Mouse (Mus musculus): ENCODE measurements at regions not wholly inside any gene's neighbourhood (a gene's known extent, or its start where the extent isn't known, plus 50 kb on each side); places are given as distances from the start of the nearest gene placed in this dataset.
"Not testable (repeated sequence)": the region's sequence is repeated elsewhere in the genome, so short reads cannot be mapped to it uniquely, and the experiment has no call there.

DNA sequence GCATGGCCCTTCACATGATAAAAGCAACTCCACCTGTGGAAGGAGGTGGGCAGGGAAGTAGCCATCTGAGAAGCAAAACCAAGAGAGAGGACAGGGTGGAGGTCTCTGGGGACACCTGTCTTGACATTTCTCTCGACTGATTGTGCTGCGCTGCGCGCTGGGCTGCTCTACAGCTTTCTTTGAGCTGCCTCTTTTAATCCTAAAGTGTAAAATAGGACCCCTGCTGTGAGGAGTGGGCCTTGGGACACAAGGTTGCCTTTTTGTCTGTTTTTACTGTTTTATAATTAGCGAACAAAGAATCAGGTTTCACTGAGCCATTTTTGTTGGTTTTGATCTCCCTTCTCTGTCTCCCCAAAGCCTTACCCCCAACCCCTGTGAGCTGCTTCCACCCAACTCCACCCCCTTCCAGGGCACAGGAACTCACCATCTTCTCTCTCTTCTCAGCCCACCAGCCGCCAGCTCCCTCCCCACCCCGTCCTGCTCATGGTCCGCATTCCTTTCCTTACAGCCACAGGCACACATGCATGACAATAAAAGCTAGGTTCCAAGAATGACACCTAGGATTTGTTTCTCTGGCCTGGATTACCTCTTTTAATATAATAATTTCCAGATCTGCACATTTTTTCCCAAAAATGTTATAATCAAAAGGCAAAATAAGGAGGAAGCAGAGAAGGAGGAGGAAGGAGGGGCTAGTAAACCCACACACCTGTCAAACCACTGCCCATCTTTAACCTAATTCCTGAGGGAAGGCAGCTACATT lies 57.3 kb downstream of the Cbln4 start:
- DNase-seq = no peak
- intact Hi-C loops (cut with DNase I) = no loop called here

- intact Hi-C loops (cut with DNase I) = no loop called here
- peak; percentile 53 for DNase-seq
Observed at GRCm38 (mm10) chr2:171969311-171969905, 73.9 kb downstream of the Cbln4 start.

DNA sequence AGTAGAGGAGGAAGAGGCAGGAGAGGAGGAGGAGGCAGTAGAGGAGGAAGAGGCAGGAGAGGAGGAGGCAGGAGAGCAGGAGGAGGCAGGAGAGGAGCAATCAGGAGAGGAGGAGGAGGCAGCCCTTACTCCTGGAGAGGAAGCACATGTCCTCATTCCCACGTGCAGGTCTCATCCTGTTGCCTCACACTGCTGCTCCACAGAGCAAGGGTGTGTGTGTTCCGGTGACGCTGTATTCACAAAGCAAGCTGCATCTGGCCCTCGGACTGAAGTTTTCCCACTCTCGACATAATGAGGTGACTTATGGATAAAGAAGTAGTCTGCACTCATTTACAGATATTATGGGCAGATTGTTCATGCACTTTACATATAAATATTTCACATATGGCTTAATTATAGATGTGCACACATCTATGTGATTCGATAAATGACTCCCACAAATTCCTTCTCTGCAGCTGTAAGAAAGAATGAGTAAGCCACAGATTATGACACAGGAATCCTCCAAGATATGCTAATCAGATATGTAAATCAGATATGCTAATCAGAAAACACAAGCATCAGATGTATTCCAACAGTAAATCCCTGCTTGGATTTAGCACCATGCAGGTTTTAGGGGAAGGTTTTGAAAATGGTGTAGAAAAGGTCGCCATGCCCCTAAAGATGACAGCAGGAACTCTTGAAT lies 96.6 kb downstream of the Cbln4 start:
- intact Hi-C loops (cut with DNase I) = no loop called here
- DNase-seq = no peak

GRCm38 (mm10) chr2:171942671-171943070 lies 100.6 kb downstream of the Cbln4 start:
- peak; percentile 90 for DNase-seq
- intact Hi-C loops (cut with DNase I) = no loop called here

DNA sequence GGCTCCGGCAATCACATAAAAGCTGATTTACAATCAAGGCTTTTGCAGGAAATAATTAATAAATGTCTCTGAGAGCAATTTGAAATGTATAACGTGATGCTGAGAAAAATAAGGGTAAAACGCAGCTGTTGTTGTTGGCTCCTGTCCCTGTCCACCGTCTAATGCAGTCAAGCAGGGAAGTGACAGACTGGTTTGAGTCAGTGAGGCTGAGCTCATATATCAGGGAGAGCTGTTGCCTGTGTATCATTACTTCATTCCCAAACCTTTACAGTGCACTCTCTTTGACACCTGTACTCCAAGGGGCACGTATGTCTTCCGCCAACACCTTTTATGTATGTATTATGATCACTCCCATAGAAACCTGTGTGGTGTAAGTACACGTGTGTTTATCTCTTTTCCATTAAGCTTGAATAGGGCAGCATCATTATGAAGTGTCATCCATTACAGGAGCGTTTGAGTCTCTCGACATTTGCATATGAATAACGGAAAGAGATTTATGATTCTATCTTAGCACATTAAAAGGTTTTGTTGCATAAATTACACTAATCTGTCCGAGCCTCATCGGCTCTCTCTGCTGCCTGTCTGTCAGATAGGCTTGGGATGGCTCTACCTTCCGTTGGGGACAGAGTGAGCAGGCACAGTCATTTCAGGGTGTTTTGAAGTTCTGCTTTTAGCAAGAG lies 107.5 kb downstream of the Cbln4 start:
- intact Hi-C loops (cut with DNase I) = no loop called here
- peak; percentile 10 for DNase-seq

DNA sequence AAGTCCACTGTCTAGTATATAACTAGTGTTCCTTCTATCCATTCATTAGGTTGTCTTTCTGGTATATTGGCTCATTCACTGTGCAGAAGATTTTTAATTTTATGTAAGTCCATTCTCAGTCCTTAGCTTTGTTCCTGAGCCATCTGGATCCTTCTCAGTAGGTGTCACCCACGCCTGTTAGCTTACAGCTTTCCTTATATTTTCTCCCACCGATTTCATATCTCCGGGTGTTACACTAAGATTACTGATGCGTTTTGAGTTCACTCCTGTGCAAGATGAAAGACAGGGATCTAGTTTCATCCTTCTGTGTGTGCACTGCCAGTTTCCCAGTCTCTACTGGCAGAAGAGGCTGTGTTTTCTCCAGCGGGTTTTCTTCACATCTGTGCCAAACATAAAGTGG lies 122.3 kb downstream of the Cbln4 start:
- DNase-seq = no peak
- intact Hi-C loops (cut with DNase I) = no loop called here

DNA sequence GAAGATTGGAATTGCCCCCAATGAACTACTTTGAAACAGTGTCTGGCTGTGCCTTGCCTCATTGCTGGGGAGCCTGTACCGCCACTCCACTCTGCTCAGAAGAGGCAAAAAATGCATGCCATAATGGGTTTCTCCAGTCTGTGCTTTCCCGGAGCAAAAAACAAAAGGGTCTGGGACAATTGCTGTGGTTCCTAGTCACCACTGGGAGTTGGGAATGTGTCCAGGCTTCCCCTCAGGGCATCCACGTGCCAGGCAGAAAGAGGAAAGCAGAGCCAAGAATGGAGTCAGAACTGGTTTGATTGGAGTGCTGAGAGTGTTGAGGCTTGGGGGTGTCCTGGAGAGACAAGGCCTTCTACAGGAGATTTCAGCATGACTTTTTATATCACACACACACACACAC lies 156.0 kb downstream of the Cbln4 start:
- peak; percentile 60 for DNase-seq
- intact Hi-C loops (cut with DNase I) = no loop called here

DNA sequence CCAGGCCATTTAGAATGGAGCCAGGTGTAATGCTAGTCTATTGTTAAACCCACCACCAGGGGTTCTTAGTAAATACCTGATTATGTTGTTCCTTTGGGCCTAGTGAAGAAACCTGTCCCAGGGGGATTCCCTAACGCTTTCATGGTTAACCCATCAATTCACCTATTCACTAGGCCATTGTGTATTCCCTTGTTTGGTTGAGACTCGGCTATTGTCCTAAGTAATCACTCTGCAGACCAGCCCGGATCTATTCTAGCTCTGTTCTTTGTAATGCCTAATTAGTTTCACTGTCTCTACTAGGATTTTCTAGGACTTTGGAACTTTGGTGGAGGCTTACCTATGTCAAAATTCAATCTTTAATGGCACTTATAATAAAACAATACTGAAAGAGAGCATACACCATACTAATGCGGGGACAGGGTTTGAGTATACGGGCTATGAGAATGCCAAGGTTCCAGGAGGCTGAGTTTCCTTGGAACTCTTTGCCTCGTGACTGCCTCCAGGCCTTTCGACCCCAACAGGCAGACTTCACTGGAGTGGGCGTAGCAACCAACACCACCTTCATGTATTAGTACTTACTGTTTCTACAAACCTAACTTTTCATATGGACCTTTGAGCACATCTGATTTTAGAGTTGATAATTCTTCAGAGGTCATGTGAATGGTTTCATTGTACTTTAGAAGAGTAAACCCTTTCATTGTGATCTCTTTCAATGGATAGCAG lies 163.9 kb downstream of the Cbln4 start:
- intact Hi-C loops (cut with DNase I); DNase-seq: not testable (repeated sequence)

DNA sequence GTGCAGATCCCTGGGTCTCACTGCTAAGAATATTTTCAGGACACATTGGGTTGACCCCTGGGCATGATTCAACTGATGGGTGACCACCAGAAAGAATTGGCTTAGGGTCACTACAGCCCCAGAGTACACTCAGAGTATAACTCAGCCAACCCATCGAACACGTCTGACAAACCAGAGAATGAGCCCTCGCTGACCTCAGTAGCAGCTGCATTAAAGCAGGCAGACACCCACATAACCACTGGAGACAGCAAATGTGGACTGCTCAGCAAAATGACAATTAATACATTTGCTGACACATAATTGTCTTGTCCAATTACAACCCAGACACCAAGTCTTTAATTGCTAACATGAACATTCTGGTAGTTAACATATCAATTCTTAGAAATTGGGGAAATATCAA lies 175.7 kb downstream of the Cbln4 start:
- DNase-seq = no peak
- intact Hi-C loops (cut with DNase I) = no loop called here

- intact Hi-C loops (cut with DNase I) = no loop called here
- DNase-seq = no peak
Observed at GRCm38 (mm10) chr2:171864376-171864965, 178.8 kb downstream of the Cbln4 start.

DNA sequence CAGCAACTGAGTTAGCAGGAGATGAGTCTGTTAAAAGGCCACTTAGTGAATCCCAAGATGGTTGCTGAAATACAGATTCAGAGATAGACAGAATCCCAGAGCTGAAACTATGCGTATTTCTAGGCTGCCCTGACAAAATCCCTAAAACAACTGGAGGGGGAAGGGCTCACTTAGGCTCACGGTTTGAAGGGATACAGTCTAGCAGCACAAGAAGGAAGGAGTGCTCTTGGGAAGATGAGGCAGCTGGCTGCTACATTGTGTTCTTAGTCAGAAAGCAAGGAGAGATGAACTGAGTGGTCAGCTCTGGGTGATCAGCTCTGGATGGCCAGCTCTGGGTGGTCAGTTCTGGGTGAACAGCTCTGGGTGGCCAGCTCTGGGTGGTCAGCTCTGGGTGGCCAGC lies 180.6 kb downstream of the Cbln4 start:
- intact Hi-C loops (cut with DNase I) = no loop called here
- no peak for DNase-seq

DNA sequence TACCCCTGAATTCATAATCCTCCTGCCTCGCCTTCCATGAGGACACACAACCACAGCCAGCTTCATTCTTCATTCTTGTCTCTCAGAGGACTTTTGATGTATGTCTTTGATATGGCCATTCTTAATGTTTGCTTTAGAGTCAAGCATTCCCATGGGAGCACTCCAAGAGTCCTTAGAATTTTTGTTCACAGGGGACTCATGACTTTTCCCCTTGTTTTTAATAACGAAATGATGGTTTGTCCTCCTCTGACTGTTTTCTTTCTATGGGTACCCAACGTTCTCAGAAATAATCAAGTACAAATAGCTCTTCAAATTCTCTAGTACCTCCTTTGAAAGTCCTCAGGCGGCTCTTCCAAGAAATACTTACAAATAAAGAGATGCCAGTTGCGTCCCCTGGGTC lies 184.4 kb downstream of the Cbln4 start:
- intact Hi-C loops (cut with DNase I) = no loop called here
- no peak for DNase-seq

GRCm38 (mm10) chr2:171856491-171856890 lies 186.8 kb downstream of the Cbln4 start:
- intact Hi-C loops (cut with DNase I) = no loop called here
- DNase-seq = peak; percentile 81

- DNase-seq = peak; percentile 92
- intact Hi-C loops (cut with DNase I) = no loop called here
Observed at GRCm38 (mm10) chr2:171846826-171847492, 196.3 kb downstream of the Cbln4 start.

GRCm38 (mm10) chr2:171840058-171840713 lies 203.1 kb downstream of the Cbln4 start:
- no peak for DNase-seq
- intact Hi-C loops (cut with DNase I) = no loop called here

DNA sequence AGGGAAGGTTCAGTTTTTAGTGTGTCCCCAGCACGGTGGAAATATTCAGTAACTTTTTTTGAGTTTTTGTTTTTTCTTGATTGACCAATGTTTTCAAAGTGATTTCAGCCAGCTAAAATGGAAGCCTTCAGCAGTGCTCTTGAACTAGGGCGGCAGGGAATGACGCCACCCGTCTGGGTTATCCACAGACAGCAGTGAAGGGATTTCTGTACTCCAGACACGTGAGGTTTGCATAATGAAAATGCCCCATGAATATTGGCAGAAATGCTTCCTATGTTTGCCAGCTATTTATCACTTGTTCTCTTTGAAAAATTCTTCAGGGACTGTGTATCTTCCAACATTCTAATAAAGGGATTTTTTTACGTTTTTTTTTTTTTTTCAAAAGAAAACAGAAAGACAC lies 221.1 kb downstream of the Cbln4 start:
- intact Hi-C loops (cut with DNase I) = no loop called here
- DNase-seq = no peak

DNA sequence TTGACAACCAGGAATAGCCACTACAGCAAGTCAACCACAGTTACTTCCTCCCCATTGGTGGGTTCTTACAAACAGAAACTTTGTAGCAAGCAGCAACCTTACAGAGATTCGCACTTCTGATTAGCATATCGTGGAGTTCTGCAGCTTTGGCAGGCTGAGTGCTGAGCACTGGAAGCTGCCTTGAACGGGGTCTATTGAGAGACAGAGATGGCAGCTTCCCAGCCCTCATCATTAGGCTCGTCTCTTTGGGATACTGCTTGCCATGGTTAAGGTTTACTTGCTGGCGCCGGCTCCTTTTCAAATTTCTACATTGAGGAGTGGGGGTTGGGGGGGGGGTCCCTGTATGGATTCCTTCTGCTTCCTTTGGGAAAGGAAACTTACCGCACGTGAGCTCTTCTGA lies 224.8 kb downstream of the Cbln4 start:
- DNase-seq = peak; percentile 31
- intact Hi-C loops (cut with DNase I) = no loop called here

- intact Hi-C loops (cut with DNase I) = no loop called here
- DNase-seq = peak; percentile 32
Observed at GRCm38 (mm10) chr2:171816685-171817419, 226.4 kb downstream of the Cbln4 start.

GRCm38 (mm10) chr2:171812701-171813100 lies 230.6 kb downstream of the Cbln4 start:
- intact Hi-C loops (cut with DNase I) = no loop called here
- peak; percentile 76 for DNase-seq
